Mouse (Mus musculus) embryonic facial prominence, embryonic 11.5 days (tissue): ENCODE measurements around the gene Mdk. TPM values are rescaled to one million over a fixed set of nuclear protein-coding genes. Genes with fewer than 3 reads are reported as not detected.

Experiments
- ATAC-seq: fragments of 200-750 bp; cut with Nextera tagmentation; replicated peaks from 2 replicates; pipeline ENCODE4 v1.8.0; 2017; ENCODE audit warnings: low read depth; ENCODE audit not compliant: insufficient number of reproducible peaks, low FRiP score, low TSS enrichment
- DNase-seq: peaks from one replicate; pipeline ENCODE4 v3.0.0-alpha.2; 2015; ENCODE audit warnings: low spot score
- H3K27ac ChIP-seq: fragments of 300-500 bp; sonication (generic); replicated peaks from 2 replicates; pipeline ENCODE4 v1.5.1; 2014; ENCODE audit warnings: mild to moderate bottlenecking, low read depth, low read length, control low read depth
- H3K27me3 ChIP-seq: fragments of 300-500 bp; sonication (generic); 2 replicates; pipeline ENCODE4 v1.6.1; 2014; ENCODE audit warnings: mild to moderate bottlenecking, low read length, moderate library complexity, mixed read lengths; ENCODE audit not compliant: control insufficient read depth, insufficient read depth
- H3K36me3 ChIP-seq: fragments of 300-500 bp; sonication (generic); replicated peaks from 2 replicates; pipeline ENCODE4 v1.6.1; 2014; ENCODE audit warnings: low read depth, mild to moderate bottlenecking, low read length, moderate library complexity, mixed read lengths; ENCODE audit not compliant: control insufficient read depth, insufficient read depth
- H3K4me1 ChIP-seq: fragments of 300-500 bp; sonication (generic); 2 replicates; pipeline ENCODE4 v1.6.1; 2014; ENCODE audit warnings: low read length, mixed read lengths; ENCODE audit not compliant: control insufficient read depth, insufficient read depth
- H3K4me2 ChIP-seq: fragments of 300-500 bp; sonication (generic); 2 replicates; pipeline ENCODE4 v1.6.1; 2014; ENCODE audit warnings: low read depth, mild to moderate bottlenecking, control low read depth, low read length, moderate library complexity
- H3K4me3 ChIP-seq: fragments of 300-500 bp; sonication (generic); 2 replicates; pipeline ENCODE4 v1.5.1; 2014; ENCODE audit warnings: low read depth, low read length, control low read depth
- H3K9ac ChIP-seq: fragments of 300-500 bp; sonication (generic); replicated peaks from 2 replicates; pipeline ENCODE4 v1.6.1; 2014; ENCODE audit warnings: mild to moderate bottlenecking, control low read depth, low read length
- H3K9me3 ChIP-seq: fragments of 300-500 bp; sonication (generic); replicated peaks from 2 replicates; pipeline ENCODE4 v1.6.1; 2016; ENCODE audit warnings: mild to moderate bottlenecking, low read length, inconsistent platforms, mixed read lengths; ENCODE audit not compliant: control insufficient read depth
- WGBS: fragments of 180-500 bp; shearing (Covaris S2); extraction: QIAGEN DNeasy Blood & Tissue Kit; methylation state at CpG from one replicate; pipeline ENCODE4 v1.1.7; 2014; 5-methylcytosine and 5-hydroxymethylcytosine counted together
- microRNA-seq: library from miRNA; unstranded; fragments of <30 nt; microRNA quantifications from one replicate; pipeline ENCODE4, GENCODE M21; 2016; ENCODE audit warnings: borderline number of aligned reads
- polyA plus RNA-seq: library from polyadenylated mRNA; unstranded; fragments of >200 nt; fragmentation: Nextera tagmentation; extraction: Ambion mirVana; gene quantifications from 2 replicates; pipeline ENCODE4 v1.2.1, GENCODE M21; 2014

The Mdk gene
- polyA plus RNA-seq, 1 experiment from 2014 or later, result 1,845 TPM

- Histone ChIP-seq H3K9me3 (no peaks in the 10 kb centered on the region), H3K4me3 (no peak overlapping the region), H3K36me3 (no peaks in the 10 kb centered on the region), H3K9ac (no peak overlapping the region), H3K27ac (no peak overlapping the region), H3K4me1 (no peaks in the 10 kb centered on the region), H3K27me3 (no peaks in the 10 kb centered on the region), H3K4me2 (no peak overlapping the region)
- ATAC-seq (no peak), DNase-seq (no peak)
- 78% methylated on average over 3 of the region's 3 CpGs for WGBS
Measured at GRCm38 (mm10) chr2:91894716-91895115, 37.4 kb downstream of the Mdk start.

- no peak for ATAC-seq
- no peaks in the 10 kb centered on the region for H3K9me3 ChIP-seq
- no peak overlapping the region for H3K9ac ChIP-seq
- WGBS, result 86% methylated on average over 4 of the region's 4 CpGs
- H3K27ac ChIP-seq, result no peak overlapping the region
- no peaks in the 10 kb centered on the region for H3K27me3 ChIP-seq
- H3K4me2 ChIP-seq, result no peak overlapping the region
- H3K4me1 ChIP-seq, result no peaks in the 10 kb centered on the region
- DNase-seq, result no peak
- H3K36me3 ChIP-seq, result no peaks in the 10 kb centered on the region
- no peak overlapping the region for H3K4me3 ChIP-seq
Measured at GRCm38 (mm10) chr2:91884616-91885015, 47.5 kb downstream of the Mdk start.

- H3K27me3 ChIP-seq, result no peaks in the 10 kb centered on the region
- H3K27ac ChIP-seq, result no peak overlapping the region
- WGBS, result 84% methylated on average over 4 of the region's 4 CpGs
- no peaks in the 10 kb centered on the region for H3K9me3 ChIP-seq
- H3K4me2 ChIP-seq, result no peak overlapping the region
- no peak overlapping the region for H3K9ac ChIP-seq
- no peaks in the 10 kb centered on the region for H3K36me3 ChIP-seq
- H3K4me3 ChIP-seq, result no peak overlapping the region
- H3K4me1 ChIP-seq, result no peaks in the 10 kb centered on the region
- DNase-seq (no peak), ATAC-seq (no peak)
Measured at GRCm38 (mm10) chr2:91883961-91884360, 48.1 kb downstream of the Mdk start.

Small RNA genes within 50 kb of the gene (microRNA-seq; reads per million reads assigned to microRNA genes)
- not detected for gene Mir6999

Other genes starting within 250 kb of the Mdk start
- 28.3 and 32.0 TPM in 2 replicates for gene Atg13, start 221.7 kb downstream of the Mdk start, polyA plus RNA-seq
- gene Harbi1, start 221.4 kb downstream of the Mdk start, polyA plus RNA-seq, result 18.6 and 22.2 TPM in 2 replicates
- gene Ambra1, start 202.2 kb downstream of the Mdk start, polyA plus RNA-seq, result 16.8 and 18.3 TPM in 2 replicates
- gene Chrm4, start 5.0 kb downstream of the Mdk start, polyA plus RNA-seq, result 0.20 and 0.34 TPM in 2 replicates
- gene Gm9821, start 13.4 kb upstream of the Mdk start, polyA plus RNA-seq, result 0.28 TPM in 1 of 2 replicates, not detected in the other
- 28.6 and 30.1 TPM in 2 replicates for gene Dgkz, start 43.6 kb upstream of the Mdk start, polyA plus RNA-seq
- 1.2 and 1.5 TPM in 2 replicates for gene Creb3l1, start 92.2 kb upstream of the Mdk start, polyA plus RNA-seq
- gene Phf21a, start 160.8 kb upstream of the Mdk start, polyA plus RNA-seq, result 35.8 and 41.8 TPM in 2 replicates